Mouse (Mus musculus) liver, postnatal 0 days (tissue): ENCODE results near the gene Rai1.

Experiments used
- CTCF ChIP-seq: sonication (generic); IDR thresholded peaks from 2 replicates; pipeline ENCODE4 v1.5.1; 2016; ENCODE audit warnings: antibody characterized with exemption, low read depth
- EP300 ChIP-seq: IDR thresholded peaks from 2 replicates; pipeline ENCODE4 v1.6.1; 2016; ENCODE audit warnings: antibody characterized with exemption, low read depth, mild to moderate bottlenecking

DNA sequence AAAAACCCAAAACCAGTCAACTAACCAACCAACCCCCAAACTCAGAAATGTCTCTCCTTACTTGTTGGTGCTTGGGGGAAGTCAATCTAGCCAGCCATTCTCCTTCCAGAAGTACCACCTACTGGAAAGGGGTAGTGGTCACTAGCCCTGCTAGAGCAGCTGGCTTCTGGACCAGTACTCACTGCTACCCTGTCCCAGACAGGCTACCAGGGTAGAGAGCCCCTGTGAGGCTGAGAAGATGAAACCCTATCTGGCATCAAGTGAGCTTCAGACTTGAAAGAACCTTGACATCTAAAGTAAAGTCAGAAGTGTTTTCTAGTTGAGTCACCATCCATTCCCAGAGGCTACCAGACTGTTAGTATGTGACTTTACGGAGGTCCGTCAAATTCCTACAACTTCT is 6.8 kb downstream of the Rai1 start:
- TF ChIP-seq CTCF (no peak), EP300 (no peak)
